Mouse (Mus musculus) ES-CJ7 (cell line): ENCODE measurements around the gene Aasdhppt.

Experiments
- DNase-seq: peaks from one replicate; pipeline ENCODE4 v3.0.0; 2011; ENCODE audit warnings: low read depth, low spot score

Aasdhppt gene

DNA sequence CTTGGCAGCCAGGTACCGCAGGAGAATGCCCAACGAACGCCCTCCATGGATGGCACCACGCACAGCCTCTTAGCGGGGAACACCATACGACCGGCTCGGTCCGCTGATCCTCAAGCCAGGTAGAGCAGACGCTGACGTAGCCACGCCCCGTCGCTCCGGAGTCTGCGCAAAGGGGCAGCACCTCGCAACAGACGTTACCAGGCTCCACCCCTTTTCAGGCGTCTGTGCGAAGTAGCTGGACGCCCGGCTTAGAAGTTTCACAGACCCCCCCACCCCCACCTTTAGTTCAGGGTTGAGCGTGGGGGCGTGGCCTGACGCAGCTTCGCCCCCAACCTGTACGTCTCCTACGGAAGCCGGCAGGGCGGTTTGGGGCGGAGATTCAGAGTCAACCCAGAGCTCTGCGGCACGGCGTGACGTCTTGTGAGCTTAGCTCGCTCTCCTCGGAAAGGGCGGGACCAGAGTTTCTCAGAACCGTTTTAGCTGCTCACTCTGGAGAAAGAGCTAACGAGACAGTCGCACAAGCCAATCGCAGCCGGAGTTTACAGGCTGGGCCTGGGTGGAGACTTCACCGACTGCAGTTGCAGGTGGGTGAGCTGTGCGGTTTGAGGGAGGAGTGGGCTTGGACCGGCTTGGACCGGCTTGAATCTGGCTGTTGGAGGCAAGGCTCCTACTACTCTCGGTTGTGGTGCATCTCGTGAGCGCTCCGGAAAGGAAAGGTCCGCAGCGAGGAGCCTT, at the start of gene Aasdhppt, which contains the start of gene Kbtbd3:
TSS of gene Aasdhppt (minus strand) at position 121 of the 735 bp plus-strand sequence.
TSS of gene Kbtbd3 (plus strand) at position 483 of the 735 bp plus-strand sequence.
- peak; percentile 100 for DNase-seq

DNA sequence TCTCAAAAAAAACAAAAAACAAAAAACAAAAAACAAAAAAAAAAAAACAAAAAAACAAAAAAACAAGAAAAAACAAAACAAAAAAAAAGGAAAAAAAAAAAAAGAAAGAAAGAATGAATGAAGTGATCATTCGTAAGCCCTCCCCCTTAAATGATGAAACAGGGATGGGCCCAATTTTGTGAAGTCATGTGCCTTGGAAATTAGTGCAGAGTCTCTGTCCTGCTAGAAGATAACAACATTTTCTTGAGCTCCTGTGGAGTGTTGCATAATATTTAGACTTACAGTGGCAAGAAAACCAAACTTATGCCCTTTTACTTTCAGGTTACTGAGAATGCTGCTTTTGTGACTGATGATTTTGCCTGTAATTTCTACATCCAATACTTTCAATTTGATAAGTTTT, 43.9 kb upstream of the Aasdhppt start:
- DNase-seq, result no peak

DNA sequence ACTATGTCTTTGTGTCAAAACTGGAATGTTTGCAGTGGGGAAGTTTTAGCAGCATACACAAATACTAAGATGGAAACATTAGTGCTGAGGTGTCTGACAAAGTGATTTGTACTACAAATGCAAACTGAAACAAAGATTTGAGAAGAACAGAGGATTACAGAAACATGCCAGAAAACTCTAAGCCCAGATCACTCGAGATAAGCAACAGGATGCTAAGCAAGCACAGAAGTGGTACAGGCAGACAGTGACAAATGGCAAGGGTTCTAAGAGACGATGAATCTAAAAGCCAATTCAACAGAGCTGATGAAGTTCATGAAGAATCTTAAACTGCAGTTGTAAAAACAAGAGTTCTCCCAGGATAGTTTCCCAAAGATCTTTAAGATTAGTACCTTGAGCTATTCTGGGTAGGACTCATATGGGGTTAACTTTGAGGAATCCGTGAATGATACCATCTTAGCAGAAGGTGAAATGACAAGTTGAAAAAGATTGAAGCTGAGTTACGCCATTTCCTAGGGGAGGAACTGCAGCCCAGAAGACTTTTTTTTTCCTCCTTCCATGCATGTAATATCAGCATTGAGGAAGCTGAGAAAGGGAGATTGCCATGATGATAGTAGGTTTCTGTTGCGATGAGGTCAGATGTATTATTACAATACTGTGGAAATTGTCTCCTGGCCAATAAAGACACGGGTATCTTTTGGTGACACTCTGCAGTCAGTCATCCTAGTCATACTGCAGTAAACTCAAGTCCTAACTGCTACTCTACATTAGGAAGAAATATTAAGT, 9.9 kb upstream of the Aasdhppt start:
- no peak for DNase-seq

DNA sequence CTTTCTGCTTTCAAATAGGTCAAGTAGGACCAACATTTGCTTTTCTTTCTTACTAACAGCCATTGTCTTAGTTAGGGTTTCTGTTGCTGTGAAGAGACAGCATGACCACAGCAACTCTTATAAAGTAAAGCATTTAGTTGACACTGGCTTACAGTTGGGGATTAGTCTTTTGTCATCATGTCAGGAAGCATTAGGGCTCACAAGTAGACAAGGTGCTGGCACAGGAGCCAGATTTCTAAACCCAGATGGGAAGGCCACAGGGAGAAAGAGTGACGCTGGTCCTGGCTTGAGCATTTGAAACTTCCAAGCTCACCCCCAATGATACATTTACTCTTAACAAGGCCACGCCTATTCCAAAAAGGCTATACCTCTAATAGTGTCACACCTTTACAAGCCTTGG, 6.5 kb upstream of the Aasdhppt start:
- DNase-seq, result no peak

DNA sequence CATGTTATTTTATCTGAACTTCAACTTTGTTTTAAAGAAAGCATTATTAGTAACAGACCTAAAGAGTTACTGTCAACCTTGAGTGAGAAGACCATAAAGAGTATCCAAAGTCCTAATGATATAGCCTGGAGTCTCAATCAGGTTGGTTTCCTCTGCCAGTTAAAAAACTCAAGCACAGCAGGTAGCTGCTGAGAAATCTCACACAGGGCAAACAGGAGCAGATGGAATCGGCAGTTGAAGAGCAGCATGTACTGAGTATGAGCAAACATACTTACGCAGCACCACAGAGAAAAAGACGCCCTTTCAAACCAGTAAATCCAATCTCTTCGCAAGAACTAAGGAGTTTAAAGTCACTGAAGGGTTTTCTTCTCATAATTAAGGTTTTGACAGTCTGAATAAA, 4.7 kb upstream of the Aasdhppt start:
- DNase-seq, result no peak

DNA sequence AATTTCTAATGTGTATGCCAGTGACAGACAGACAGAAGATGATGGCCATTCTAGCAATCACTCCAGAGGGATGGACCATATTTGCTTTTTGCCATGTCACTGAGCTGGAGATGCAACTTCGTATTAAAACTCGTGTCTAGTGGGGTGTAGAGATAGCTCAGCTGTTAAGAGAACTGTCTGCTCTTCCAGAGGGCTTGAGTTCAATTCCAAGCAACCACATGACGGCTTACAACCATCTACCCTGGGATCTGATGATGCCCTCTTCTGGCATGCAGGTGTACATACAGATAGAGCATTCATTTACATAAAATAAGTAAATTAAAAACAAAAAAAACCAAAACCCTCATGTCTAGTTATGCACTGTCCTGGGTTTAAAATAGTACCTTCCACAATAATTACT, 1.9 kb upstream of the Aasdhppt start:
- DNase-seq, result peak; percentile 58

DNA sequence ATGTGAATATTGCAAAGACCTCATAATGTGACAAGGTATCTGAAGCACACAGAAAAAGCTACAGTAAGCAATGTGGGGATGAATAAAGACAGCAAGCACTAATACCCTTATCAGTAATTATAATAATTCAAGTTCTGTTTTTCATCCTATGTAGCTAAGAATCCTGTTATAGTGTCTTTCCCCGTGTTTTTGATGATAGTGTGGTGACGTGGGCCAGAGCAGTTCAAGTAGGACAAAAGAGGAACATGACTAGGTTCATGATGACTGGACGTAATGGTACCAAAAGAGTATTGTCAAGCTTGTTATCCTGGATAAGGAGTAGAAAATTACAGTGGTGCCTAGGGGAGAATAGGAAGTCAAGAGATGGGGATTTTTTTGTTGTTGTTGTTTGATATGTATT, 1.4 kb upstream of the Aasdhppt start:
- DNase-seq, result no peak

DNA sequence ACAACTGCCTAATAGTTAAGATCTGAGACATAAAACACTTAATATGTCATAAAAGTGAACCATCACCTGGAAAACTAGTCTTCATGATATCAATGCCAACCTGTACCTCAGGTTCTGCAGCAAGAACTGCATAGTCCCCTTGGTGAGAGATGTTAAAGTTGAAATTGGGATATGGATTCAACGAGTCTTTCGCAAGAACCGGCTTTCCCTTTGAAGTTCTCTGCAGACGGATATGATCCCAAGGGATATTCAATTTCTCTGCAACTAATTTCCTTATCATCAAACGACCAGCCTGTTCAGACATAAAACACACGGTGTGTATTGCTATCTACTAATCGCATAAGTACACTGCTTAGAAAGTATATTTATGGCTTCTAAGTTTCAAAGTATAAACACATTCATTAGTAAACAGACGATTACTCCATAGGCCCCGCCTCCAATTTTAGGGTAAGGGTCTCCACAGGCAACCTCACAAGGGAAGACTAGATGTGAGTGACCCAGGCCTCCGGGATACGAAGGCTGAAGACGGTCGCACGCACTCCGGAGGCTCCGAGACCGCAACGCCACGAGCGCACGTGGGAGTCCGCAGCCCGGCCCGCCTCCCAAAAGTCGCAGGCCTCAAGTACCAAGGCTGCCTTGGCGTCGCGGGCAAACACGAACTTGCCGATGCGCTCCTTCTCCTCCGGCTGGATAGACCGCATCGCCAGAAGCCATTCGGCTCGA, 482 bp downstream of the Aasdhppt start:
- no peak for DNase-seq

DNA sequence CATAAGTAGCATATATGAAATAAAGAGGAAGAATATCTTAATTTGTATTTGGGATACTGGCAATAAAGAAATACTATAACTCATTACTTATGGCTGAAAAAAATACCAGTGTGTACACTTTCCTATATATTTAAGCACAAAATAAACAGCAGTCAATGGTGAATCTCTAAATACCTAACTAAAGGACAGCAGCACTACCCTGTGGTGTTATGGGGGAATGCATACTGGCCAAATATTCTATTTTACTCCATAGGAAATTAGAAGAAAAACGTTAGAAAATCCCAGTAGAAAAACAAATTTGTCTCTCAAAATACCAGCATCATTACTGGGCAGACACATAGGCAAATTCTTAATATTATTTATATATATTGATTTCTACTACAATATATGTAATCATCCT, 4.4 kb downstream of the Aasdhppt start:
- no peak for DNase-seq

DNA sequence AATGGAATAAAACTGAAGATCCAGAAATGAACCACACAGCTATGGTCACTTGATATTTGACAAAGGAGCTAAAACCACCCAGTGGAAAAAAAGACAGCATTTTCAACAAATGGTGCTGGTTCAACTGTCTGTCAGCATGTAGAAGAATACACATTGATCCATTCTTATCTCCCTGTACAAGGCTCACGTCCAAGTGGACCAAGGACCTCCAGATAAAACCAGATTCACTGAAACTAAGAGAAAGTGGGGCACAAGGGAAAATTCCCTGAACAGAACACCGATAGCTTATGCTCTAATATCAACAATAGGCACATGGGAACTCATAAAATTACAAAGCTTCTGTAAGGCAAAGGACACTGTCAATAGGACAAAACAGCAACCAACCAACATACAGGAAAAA, 8.8 kb downstream of the Aasdhppt start:
- DNase-seq, result no peak

DNA sequence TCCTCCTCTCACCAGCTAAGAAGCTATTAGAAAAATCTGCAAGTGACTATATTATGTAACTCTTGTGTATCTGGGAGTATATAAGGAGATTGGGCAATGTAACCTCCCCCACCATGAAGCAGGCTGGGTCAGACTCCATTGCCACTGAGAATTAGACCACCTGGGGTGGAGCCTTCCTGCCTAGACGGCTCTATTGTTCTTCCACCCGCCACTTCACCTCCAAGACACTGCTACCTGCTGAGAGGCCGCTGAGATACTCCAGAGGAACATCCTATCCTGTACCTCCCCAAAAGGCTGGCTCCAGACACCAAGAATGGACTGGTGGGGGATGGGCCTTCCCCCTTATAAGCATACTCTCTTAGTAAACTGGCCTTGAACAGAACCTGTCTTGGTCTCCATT, 25.4 kb downstream of the Aasdhppt start:
- peak; percentile 97 for DNase-seq

DNA sequence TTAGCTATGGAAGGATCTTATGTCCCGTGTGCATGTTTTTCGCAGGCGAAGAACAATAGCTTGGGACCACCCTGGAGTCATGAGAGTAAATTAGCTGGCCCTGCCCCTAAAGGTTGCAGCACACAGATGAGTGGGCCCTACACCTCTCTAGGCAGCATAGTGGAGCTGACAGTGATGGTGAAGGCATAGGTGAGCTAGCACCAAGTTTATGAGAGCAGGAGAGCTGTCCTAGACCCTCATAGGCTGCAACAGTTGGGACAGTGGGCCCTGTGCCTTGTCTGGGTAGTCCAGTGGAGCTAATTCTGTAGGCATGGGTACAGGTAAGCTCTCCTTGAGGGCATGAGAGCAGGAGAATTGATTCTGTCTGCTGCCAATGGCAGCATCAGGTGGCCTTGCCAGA, 42.4 kb downstream of the Aasdhppt start:
- no peak for DNase-seq

DNA sequence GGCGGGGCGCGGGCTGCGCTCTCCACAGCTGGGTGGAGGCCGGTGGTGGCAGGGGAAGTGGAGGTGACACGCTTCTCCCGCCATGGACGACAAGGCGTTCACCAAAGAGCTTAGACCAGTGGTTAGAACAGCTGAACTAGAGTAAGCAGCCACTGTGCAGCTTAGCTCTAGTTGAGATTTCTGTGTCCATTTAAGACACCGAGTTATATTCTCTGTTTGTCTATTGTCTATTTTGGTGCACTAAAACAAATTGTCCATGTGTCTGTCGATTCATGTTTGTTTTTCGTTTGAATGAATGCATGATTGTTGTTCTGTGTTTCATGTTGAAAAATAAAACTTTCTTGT, 48.6 kb downstream of the Aasdhppt start:
- peak; percentile 60 for DNase-seq

DNA sequence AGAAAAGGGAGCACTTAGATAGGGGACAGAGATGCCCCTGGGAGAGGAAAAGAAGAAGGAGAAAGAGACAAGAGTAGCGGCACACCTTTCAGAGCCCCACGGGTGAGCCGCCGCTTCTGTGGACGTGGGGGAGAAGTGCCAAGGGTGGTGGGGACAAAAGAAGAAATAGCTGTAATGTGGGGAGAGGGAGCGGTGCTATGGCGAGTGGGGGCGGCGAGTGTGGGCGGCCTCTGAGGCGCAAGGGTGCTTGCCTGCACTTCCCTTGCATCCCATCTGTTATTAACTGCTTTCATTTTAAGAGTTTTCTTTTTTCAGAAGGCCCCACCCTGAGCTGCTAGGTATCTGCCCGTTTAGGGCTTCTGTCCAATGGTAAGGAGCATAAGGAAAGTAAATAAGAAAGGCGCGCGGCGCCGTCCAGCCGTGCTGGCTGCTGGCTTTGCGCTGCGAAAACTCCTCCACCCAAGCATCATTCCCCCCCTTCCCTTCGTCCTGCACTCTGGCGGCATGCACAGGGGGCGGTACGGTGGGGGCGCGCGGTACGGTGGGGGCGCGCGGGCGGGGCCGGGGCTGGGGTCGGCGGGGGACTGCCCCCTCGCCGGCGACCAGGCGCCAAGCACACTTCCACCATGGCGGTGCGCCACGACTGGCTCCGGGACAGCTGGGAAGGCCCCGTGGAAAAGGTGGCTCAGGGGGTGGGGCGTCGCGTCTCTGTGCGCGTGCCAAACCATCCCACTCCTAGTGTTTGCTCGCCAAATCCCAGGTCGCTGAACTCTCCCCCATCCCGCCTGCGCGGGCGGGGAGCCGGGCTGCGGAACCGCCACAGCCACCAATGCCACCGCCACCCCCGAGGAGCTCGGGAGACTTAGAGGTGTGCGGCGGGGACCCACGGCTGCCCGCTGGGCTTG, 49.2 kb downstream of the Aasdhppt start:
- DNase-seq, result peak; percentile 28

DNA sequence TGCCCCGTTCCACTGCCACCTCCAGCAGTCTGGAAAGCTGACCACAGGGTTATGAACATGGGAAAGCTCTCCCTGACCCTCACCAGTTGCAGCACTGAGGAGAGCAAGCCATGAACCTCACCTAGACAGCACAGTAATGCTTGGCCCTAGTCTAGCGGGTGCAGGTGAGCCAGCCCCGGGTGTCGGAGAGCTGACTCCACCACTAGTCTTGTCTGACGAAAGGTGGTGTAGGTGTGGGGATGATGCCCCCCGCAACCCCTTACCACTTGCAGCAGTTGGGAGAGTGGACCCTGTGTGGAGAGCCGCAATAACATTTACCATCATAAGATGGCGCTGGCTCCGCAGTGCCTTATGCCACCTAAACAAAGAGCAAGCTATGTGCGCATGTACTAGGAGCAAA, 50.2 kb downstream of the Aasdhppt start:
- DNase-seq, result no peak
